Mouse (Mus musculus) CH12.LX (cell line): ENCODE results near the gene Ldah.

Experiments used
- CTCF ChIP-seq, 2 experiments: IDR thresholded peaks in 1 of 2; conservative IDR thresholded peaks in 1 of 2; 2 replicates each; pipeline ENCODE4 v1.5.1; 2011 to 2012; ENCODE audit warnings: low read depth in 2 of 2, low read length in 2 of 2, improper control_type of control experiment in 1 of 2, inconsistent platforms in 1 of 2, mild to moderate bottlenecking in 1 of 2, moderate library complexity in 1 of 2
- MAFK ChIP-seq: IDR thresholded peaks from 2 replicates; pipeline ENCODE4 v1.6.1; 2011; ENCODE audit warnings: low read length, improper control_type of control experiment; ENCODE audit not compliant: insufficient replicate concordance

DNA sequence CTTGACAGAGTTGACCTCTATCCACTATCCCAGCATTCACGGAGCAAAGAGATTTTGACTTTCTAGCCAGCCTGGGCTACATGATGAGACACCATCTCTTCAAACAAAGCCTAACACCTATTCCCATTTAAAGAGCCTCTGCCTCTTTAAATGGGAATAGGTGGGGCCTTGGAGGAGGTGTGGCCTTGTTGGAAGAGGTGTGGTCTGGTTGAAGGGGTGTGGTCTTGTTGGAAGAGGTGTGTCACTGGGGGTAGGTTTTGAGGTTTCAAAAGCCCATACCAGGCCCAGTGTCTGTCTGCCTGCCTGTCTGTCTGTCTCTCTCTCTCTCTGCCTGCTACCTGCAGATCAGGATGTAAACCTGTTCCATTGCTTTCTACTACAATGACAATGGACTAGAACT, 99.0 kb downstream of the Ldah start:
- TF ChIP-seq CTCF (conservative IDR thresholded peaks at IDR 0.05 in 1 of 2, IDR thresholded peaks at IDR 0.05 in 1 of 2; ENCODE audit: low read depth in 2 of 2, low read length in 2 of 2) (no peak), MAFK (no peak)
